Mouse (Mus musculus) right cerebral cortex, adult 2 months (tissue): ENCODE data around the gene Cpsf6.
"Not testable (repeated sequence)": the region's sequence is repeated elsewhere in the genome, so short reads cannot be mapped to it uniquely, and the experiment has no call there.

Experiments
- DNase-seq, 2 experiments: peaks; one replicate each; pipeline ENCODE4 v3.0.0; 2021 to 2022; ENCODE audit warnings: low spot score in 2 of 2

Gene Cpsf6

DNA sequence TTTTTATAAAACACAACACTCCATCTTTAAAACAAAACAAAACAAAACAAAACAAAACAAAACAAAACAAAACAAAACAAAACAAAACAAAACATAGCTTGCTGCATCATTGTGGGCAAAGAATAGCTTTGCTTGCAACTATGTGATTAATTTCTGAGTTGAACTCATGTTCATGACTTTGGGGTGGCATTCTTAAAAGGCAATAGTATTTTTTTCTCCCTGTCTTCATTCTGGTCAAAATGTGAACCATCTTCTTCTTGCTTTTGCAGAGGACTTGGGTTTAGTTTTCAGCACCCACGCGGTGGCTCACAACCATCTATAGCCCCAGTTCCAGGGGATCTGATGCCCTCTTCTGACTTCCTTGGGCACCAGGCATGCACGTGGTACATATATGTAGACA, 20.0 kb upstream of the Cpsf6 start:
- no peak for DNase-seq

DNA sequence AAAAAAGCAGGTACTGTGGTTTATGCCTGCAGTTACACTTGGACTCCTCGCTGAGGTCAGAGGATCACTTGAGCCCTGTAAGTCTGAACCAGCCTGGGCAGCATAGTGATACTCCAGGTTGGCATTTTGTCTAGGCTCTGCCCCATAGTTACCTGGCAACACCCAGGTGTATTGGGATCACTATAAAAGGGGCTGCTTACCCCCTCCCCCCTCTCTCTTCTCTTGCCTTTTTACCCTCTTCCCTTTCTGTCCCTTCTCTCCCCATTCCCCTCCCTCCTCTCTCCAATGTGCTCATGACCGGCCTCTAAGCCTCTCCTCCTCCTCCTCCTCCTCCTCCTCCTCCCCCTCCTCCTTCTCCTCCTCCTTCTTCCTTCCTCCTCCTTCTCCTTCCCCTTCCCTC, 19.4 kb upstream of the Cpsf6 start:
- DNase-seq, result no peak

DNA sequence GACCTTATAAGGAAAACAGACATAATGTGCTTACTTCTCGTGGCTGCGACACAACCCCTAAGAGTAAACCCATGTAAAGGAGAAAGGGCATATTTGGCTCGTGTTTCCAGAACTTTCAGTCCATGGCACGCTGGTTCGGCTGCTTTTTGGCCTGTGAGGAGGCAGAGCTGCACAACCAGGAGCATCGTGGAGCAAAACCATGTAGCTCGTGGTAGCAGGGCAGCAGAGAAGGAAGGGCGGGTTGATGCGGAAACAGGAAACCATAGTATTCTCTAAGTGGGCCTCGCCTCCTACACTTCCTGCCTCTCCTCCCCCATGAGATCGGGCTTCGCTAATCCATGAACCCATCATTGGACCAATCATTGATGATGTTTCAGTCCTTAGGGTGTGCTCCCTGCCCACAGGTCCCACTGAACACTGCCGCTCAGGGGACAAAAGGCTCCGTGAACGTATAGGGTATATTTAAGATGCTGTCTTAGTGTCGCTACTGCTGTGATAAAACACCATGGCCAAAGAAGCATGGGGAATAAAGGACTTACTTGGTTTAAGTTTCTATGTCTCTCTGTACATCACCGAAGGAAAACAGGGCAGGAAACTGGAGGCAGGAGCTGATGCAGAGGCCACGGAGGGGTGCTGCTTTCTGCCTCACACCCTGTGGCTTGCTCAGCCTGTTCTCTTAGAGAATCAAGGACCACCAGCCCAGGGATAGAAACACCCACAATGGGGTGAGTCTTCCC, 18.4 kb upstream of the Cpsf6 start:
- no peak for DNase-seq

DNA sequence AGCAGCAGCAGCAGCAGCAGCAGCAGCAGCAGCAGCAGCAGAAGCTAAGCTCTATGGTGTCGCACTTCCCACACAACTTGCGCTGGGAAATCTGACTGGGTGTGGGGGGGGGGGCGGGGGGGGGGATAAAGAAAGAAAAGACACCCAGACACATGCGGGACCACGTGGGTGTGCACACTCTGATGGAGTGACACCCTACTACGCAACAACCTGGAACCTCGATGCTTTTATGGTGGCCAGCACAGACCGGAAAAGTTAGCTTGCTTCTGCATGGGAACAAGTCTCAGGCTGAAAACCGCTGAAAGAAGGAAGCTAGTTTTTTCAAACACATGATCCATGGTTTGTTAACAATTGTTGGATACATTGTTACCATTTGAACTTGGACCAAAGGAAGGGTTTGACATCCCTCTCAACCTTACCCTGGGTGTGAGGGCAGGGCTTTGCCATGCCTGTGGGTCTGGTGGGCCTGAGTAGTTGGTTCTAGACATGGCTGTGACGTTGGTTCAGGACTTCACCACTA, 17.4 kb upstream of the Cpsf6 start:
- DNase-seq, result peak; percentile 65 to 66

DNA sequence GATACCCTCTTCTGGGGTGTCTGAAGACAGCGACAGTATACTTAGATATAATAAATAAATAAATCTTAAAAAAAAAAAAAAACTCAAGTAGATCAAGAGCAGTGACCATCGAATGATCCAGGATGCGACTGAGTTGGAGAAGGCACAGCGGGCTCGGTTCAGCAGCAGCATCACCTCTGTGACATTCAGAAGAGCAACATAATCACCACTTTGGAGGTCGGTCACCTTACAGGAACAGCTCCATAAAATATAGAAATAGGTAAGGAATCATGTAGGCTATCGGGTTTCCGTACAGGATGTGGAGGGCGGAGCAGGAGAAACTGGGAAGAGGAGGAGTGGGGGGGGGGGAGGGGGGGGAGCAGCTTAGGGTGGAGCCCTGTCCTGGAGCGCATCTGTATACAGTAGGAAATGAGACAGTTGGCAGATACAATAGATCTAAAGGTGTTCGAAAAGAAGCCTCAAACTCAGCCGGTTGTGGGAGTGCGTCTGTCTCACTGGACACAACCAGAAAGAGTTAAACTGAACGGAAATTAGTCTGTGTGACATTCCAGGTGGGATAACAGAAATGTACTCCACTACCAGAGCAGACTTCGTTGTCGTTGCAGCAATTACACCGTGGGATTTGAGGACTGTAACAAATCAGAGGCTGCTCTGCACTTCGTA, 16.7 kb upstream of the Cpsf6 start:
- DNase-seq, result no peak

DNA sequence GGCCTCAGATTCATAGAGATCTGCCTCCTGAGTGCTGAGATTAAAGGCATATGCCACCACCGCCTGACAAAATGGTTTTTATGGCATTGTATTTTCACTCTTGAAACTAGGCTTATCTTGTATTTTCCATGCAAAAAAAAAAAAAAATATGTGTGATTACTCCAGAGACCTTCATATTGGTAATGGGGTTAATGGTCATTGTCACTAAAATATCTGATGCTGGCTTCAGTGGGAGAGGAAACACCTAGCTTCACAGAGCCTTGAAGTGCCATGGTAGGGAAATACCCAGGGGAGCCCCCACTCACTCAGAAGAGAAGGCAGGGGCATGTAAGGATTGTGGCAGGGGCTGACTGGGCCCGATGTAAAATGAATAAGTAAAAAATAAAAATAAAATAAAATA, 16.0 kb upstream of the Cpsf6 start:
- DNase-seq, result no peak

DNA sequence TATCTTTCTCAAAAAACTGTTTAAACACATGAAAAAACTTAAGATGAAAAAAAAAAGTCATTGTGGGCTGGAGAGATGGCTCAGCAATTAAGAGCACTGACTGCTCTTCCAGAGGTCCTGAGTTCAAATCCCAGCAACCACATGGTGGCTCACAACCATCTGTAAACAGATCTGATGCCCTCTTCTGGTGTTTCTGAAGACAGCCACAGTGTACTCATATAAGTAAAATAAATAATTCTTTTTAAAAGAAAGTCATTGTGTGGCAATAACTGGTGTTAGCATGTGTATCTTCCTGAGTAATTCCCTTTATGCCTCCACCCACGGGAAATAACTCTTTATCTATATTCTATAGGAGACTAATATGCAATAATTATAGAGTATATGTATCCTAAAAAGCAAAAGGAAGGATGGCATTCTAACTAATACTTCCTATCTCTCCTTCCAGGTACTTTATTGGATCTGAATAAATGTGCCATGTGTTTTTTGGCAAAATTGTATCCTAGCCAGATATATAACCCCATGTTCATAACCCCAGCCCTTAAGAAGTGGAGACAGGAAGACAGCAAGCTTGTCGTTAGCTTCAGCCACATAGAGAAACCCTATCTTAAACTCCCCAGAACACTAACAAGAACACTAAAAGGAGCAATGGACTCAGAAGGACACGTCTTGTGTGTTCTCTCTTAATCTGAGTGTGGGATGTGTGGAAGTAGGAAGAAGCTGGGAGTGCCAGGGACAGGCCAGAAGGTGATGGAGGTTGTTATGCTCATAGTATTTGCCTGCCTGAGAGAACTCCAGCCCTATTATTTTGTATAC, 15.1 kb upstream of the Cpsf6 start:
- DNase-seq, result no peak

DNA sequence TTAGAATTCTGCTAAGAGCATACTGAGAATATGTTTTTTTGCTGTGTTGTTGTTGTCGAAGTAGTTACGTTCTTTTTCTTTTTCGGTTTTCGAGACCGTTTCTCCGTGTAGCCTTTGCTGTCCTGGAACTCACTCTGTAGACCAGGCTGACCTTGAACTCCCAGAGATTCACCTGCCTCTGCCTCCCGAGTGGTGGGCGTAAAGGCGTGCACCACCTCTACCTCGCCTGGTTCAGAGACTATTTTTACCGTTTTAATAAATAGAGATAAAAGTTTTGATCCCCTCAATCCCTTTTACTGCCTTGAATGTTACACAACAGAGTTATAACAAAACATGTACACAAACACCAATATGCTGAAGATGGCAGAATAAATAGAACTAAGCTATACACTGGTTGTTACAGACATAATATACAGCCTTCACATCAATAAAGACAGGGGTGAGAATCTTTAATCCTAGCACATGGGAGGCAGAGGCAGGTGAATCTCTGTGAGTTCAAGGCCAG, 14.1 kb upstream of the Cpsf6 start:
- DNase-seq, result no peak

DNA sequence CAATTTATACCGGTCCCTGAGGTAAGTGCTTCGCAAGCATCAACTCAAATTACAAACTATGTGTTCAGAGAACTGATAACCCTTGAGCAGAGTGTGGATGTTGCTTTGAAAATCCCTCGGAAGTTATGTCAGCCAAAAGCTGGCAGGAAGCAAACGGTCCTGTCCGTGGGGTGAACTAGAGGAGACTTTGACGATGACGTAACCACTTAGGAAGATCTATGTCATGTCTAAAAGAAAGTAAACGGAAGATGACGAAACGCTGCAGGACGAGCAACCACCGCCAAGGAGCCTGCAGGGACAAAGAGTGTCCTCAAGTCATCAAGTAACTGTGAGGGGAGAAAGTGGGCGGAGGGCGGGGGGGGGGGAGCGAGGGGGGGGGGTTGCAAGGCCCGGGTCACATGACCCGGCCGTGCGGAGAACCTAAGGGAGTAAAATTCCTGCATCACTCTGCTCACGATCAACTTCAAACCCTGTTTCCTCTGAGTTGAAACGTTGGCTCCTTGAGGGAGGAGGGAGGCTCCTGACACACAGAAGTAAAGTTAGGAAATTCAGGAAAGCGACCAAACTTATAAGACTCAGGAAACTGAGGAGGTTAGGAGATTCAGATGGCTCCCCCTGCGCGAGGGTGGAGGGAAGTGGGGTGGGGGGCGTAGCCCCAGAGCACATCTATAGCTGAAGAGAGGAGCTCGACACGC, 13.5 kb upstream of the Cpsf6 start:
- no peak for DNase-seq

DNA sequence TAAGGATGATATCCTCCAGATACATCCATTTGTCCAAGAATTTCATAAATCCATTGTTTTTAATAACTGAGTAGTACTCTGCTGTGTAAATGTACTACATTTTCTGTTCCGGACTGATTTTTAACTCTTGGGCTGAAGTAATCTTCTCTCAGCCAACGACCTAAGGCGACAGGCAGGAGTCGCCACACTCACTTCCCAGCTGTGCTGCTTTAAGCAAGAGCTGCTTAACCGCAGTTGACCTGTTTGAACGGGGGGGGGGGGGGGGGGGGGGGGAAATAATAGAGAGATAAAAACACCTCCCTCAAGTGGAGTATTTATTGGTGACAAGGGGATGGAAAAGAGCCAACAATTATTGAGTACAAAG, 13.0 kb upstream of the Cpsf6 start:
- no peak for DNase-seq

DNA sequence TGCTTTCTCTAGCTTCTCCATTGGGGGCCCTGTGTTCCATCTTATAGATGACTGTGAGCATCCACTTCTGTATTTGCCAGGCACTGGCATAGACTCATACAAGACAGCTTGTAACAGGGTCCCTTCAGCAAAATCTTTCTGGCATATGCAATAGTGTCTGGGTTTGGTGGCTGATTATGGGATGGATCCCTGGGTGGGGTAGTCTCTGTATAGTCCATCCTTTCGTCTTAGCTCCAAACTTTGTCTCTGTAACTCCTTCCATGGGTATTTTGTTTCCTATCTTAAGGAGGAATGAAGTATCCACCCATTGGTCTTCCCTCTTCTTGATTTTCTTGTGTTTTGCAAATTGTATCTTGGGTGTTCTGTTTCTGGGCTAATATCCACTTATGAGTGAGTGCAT, 12.6 kb upstream of the Cpsf6 start:
- DNase-seq, result not testable (repeated sequence)

DNA sequence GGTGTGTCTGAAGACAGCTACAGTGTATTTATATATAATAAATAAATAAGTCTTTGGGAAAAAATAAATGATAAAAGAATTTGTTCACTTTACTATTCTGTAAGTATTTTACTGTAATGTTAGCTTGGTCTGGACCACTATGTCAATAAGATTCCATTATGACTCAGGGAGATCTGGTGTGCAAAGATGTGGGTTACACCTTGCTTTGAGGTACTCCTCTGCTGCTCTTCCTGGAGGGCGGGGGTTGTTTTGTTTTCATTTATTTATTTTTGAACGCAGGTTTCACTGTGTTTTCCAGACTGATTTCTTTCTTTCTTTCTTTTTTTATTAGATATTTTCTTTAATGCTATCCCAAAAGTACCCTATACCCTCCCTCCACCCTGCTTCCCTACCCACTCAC, 12.0 kb upstream of the Cpsf6 start:
- DNase-seq, result no peak

DNA sequence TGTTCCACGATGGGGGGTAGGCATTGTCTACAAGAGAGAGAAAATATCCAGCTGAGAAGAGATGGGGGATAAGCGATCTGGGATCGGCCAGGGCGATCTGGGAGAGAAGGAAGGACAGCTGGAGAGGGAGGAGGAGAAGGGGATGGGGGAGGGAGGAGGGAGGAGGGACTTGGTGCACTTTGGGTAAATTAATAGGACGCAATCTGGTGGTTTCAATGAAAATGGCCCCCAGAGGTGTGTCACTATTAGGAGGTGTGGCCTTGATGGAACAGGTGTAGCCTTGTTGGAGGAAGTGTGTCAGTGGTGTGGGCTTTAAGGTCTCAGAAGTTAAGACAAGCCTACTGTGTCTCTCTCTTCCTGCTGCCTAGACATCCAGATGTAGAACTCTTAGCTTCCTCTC, 11.2 kb upstream of the Cpsf6 start:
- DNase-seq, result no peak

DNA sequence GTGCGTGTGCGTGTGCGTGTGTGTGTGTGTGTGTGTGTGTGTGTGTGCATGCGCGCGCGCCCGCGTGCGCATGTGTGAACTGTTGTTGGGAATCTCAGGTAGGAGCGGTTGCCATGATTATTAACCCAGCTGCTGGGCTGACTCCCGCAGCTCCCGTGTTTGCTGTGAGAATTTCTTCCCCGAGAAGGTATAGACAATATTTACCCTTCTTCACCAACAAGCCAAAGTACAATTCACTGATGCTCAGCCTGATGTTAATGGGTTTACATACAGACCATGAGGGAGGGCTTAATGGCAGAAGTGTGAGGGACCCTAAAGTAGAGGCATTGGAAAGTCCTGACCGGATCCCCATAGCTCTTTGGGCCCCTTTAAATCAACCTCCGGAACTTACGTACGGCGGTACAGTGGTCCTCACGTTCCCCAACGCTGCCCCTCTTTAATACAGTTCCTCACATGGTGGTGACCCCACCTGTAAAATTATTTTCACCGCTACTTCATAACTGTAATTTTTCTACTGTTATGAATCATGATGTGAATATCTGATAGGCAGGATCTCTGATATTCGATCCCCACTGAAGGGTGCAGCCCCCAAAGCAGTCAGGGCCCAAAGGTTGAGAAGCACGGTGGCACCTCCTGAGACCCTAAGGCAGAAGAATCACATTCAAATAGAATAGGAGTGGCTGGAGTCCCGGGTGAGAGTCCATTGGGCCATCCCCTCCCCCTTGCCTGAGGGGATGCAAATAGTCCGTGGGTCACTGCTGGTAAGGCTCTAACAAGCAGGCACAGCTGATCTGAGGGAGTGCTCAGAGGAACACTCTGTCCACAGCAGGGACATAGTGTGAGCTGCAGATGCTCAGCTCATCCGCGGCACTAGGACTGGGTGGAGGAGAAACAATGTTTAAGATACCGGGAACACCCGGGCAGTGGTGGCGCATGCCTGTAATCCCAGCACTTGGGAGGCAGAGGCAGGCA, 10.4 kb upstream of the Cpsf6 start:
- DNase-seq, result no peak

DNA sequence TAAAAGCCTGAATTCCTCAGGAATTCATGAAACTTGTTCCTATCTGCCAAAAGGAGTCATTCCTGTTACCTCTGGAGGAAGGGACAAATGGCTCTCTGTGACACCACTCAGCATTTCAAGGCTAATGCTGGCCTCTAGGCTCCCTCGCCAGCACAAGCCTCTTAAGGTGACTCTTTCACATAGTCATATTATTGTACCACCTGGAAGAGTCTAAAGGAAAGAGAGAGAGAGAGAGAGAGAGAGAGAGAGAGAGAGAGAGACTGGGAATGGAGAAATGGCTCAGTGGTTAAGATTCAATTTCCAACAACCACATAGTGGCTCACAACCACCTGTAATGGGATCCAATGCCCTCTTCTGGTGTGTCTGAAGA, 9.5 kb upstream of the Cpsf6 start:
- DNase-seq, result no peak

DNA sequence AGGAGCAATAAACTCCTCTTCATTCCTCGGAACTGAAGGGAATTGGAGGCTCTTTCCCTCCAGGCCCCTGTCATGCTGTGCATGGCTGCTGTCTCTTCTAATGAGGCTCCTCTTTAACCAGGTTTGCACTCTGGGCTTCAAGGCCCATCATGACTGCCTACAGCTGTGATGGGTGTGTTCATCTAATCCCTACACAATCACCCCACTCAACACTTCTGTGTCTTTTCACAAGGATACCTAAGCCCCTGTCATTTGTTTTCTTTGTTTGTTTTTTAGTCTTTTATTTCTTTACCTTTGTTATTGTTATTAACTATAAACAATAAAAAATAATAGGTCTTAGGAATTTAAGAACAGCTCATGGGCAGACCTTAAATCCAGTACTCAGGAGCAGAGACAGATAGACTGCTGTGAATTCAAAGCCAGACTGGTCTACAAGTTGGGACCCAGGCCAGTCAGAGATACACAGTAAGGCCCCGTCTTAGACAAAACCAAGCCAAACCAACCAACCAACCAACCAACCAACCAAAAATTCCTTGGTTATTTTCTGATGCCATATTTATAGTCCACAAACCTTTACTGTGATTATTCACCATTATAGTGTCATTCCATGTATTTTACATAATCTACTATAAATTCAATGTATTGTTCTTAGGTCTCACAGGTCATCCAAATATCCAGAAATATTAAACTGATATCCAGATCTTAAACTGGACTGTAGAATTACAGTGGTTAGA, 9.0 kb upstream of the Cpsf6 start:
- no peak for DNase-seq

DNA sequence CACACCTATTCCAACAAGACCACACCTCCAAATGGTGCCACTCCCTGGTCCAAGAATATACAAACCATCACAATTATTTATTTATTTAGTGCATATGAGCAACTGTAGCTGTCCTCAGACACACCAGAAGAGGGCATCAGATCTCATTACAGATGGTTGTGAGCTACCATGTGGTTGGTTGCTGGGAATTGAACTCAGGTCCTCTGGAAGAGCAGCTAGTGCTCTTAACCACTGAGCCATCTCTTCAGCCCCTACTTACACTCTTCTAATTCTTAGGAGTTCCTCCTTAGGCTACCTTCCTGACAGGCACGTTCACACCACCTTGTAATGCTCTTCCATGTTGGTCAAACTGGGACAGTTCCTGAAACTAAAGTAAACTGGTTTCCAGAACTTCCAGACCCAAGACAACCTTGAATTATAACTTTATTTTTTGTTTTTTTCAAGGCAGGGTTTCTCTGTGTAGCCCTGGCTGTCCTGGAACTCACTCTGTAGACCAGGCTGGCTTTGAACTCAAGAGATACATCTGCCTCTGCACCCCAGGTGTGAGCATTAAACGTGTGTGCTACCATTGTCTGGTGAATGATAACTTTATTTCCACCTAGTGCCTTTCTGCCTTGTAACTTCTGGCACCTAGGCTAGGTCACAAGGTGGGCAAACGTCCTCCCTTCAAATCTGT, 8.3 kb upstream of the Cpsf6 start:
- DNase-seq, result not testable (repeated sequence)

DNA sequence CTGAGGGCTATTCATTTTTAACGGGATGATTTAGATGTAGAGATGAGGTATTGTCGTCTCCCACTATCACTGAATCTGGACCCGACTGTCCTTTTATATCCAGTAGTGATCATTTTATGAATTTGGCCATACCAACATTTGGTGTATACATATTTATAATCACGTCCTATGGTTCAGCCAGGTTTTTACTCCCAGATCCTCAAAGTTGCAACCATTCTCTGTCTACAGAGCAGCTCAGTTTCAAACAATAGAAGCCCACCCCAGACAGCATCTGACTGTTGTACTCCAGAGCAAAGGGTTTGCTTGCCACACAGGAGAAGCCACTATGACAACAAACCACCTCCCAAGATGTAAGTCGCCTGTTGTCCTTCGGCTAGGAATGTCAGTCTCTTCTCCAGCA, 7.2 kb upstream of the Cpsf6 start:
- DNase-seq, result no peak

DNA sequence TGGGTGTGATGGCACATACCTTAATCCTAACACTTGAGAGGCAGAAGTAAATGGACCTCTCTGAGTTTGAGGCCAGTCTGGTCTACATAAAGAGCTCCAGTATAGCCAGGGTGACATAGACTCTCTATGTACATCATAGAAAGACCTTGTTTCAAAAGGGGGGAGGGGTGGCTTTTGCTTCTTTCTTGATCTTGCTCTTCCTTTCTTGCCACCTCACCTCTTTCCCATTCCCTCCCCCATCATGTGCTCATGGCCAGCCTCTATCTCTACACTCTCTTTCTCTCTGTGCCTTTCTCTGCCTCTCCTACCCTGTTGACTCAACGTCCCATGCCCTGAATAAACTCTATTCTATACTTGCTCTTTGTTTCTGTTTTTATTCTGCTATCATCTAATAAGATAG, 6.4 kb upstream of the Cpsf6 start:
- no peak for DNase-seq

DNA sequence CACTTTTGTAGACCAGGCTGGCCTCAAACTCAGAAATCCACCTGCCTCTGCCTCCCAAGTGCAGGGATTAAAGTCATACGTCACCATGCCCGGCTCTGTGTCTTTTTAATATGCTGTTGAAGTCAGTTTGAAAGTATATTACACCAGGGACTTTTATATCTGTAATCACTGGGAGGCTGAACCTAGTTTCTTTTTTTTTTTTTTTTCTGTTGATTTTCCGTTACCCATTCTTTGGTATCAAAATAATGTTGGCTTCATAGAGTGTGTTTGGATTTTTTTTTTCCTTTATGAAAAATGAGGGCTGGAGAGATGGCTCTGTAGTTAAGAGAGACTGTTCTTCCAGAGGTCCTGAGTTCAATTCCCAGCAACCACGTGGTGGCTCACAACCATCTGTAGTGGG, 5.6 kb upstream of the Cpsf6 start:
- DNase-seq, result no peak
